Mouse (Mus musculus) kidney, postnatal 10 days (tissue): ENCODE measurements around the gene Stx6.
A peak's percentile ranks its signal among the peaks of the same experiment; 100 is the strongest.

Experiments used
- DNase-seq: peaks from one replicate; pipeline ENCODE4 v3.0.0; 2021; ENCODE audit warnings: mixed read lengths

Gene Stx6

GRCm38 (mm10) chr1:155158141-155158969 is at the start of gene Stx6:
Stx6 (plus strand) TSS chr1:155158715.
- DNase-seq: peak; percentile 100

GRCm38 (mm10) chr1:155109387-155110350 is 48.8 kb upstream of the Stx6 start:
- no peak for DNase-seq

- no peak for DNase-seq
Measured at GRCm38 (mm10) chr1:155111491-155111890, 47.0 kb upstream of the Stx6 start.

- DNase-seq: no peak
Measured at GRCm38 (mm10) chr1:155112118-155112517, 46.4 kb upstream of the Stx6 start.

GRCm38 (mm10) chr1:155112875-155113274 is 45.6 kb upstream of the Stx6 start:
- DNase-seq: no peak

- DNase-seq: no peak
Measured at GRCm38 (mm10) chr1:155113946-155114345, 44.6 kb upstream of the Stx6 start.

- DNase-seq: no peak
Measured at GRCm38 (mm10) chr1:155119719-155120118, 38.8 kb upstream of the Stx6 start.

- DNase-seq: peak; percentile 21
Measured at GRCm38 (mm10) chr1:155121977-155122939, 36.3 kb upstream of the Stx6 start.

- no peak for DNase-seq
Measured at GRCm38 (mm10) chr1:155124397-155124796, 34.1 kb upstream of the Stx6 start.

- DNase-seq: no peak
Measured at GRCm38 (mm10) chr1:155126716-155127115, 31.8 kb upstream of the Stx6 start.

GRCm38 (mm10) chr1:155127429-155127934 is 31.0 kb upstream of the Stx6 start:
- no peak for DNase-seq

GRCm38 (mm10) chr1:155134866-155135265 is 23.6 kb upstream of the Stx6 start:
- no peak for DNase-seq

- no peak for DNase-seq
Measured at GRCm38 (mm10) chr1:155138795-155139194, 19.7 kb upstream of the Stx6 start.

GRCm38 (mm10) chr1:155140076-155140475 is 18.4 kb upstream of the Stx6 start:
- peak; percentile 79 for DNase-seq

GRCm38 (mm10) chr1:155145620-155146019 is 12.9 kb upstream of the Stx6 start:
- DNase-seq: peak; percentile 22

- DNase-seq: peak; percentile 65
Measured at GRCm38 (mm10) chr1:155146572-155146980, 11.9 kb upstream of the Stx6 start, which contains the start of gene Mr1. Mr1 (minus strand) TSS chr1:155146814.

- DNase-seq: no peak
Measured at GRCm38 (mm10) chr1:155147228-155147627, 11.3 kb upstream of the Stx6 start.

- no peak for DNase-seq
Measured at GRCm38 (mm10) chr1:155149403-155149802, 9.1 kb upstream of the Stx6 start.

GRCm38 (mm10) chr1:155150821-155151220 is 7.7 kb upstream of the Stx6 start:
- no peak for DNase-seq

- no peak for DNase-seq
Measured at GRCm38 (mm10) chr1:155153906-155154305, 4.6 kb upstream of the Stx6 start.

GRCm38 (mm10) chr1:155158970-155159484 is 512 bp downstream of the Stx6 start:
- DNase-seq: peak; percentile 83

- no peak for DNase-seq
Measured at GRCm38 (mm10) chr1:155167453-155167852, 8.9 kb downstream of the Stx6 start.
